Mouse (Mus musculus) liver, adult 2 months (tissue): ENCODE data around the gene Bcl2.

Experiments
- CTCF ChIP-seq: fragments of 200-500 bp; IDR thresholded peaks from 2 replicates; pipeline ENCODE4 v1.5.1; 2011; ENCODE audit warnings: low read depth, low read length, control low read depth
- POLR2A ChIP-seq: fragments of 200-500 bp; IDR thresholded peaks from 2 replicates; pipeline ENCODE4 v1.6.1; 2011; ENCODE audit warnings: low read length, control low read depth; ENCODE audit not compliant: insufficient read depth; ENCODE audit errors: extremely low read depth

- no peak for TF ChIP-seq POLR2A
- no peak for TF ChIP-seq CTCF
Measured at GRCm38 (mm10) chr1:106517591-106518177, 196.4 kb downstream of the Bcl2 start.
